Mouse (Mus musculus): ENCODE results near the gene Yipf3.

Yipf3 gene

GRCm38 (mm10) chr17:46254106-46254505, 6.2 kb downstream of the Yipf3 start:
- DNase-seq (ENCODE audit: extremely low spot score, low read depth, low spot score): no peak

GRCm38 (mm10) chr17:46255147-46255546, 7.3 kb downstream of the Yipf3 start:
- DNase-seq (ENCODE audit: extremely low spot score, low read depth, low spot score): no peak

- no peak for DNase-seq (ENCODE audit: extremely low spot score, low read depth, low spot score)
Observed at GRCm38 (mm10) chr17:46258279-46259053, 10.6 kb downstream of the Yipf3 start.

DNA sequence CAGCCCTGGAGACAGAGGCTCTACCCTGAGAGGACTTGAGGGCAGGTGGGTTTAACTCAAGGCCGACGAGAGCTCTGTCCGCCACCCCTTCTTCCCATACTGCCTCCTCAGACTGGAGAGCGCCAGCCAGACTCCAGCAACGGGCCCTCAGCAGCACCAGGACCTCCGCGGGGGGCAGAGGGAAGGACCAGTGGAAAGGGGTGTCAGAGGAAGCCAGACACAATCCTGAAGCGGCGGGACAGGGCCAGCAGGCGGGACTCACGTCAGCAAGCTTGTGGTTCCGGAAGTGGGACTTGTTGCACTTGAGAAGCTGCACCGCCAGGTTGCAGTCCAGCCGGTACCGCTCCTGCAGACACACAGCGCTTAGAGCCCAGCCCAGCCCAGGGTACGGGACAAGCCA, 11.8 kb downstream of the Yipf3 start:
- no peak for DNase-seq (ENCODE audit: extremely low spot score, low read depth, low spot score)

- no peak for DNase-seq (ENCODE audit: extremely low spot score, low read depth, low spot score)
Observed at GRCm38 (mm10) chr17:46262201-46262694, 14.4 kb downstream of the Yipf3 start.

- no peak for DNase-seq (ENCODE audit: extremely low spot score, low read depth, low spot score)
Observed at GRCm38 (mm10) chr17:46265502-46265901, 17.6 kb downstream of the Yipf3 start.

GRCm38 (mm10) chr17:46265918-46266618, 18.2 kb downstream of the Yipf3 start:
- no peak for DNase-seq (ENCODE audit: extremely low spot score, low read depth, low spot score)

DNA sequence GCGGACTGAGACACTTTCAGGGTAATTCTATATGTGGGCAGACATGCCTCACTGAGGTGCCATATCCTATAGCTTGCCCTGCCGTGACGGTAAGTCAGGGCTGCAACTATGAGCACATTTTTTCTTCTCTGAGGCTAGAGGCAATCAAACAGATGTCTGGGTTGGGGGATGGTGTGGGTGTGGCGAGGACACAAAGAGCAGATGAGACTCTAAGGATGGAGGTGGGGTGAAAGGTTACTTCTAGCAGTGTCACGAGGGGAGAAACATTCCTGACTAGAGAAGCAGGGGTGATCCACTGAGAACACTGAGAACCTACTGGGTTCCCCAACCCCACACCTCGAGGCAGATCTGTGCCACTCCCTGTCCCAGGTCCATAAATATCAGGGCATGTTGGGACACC, 19.1 kb downstream of the Yipf3 start:
- no peak for DNase-seq (ENCODE audit: extremely low spot score, low read depth, low spot score)

- no peak for DNase-seq (ENCODE audit: extremely low spot score, low read depth, low spot score)
Observed at GRCm38 (mm10) chr17:46267511-46267910, 19.6 kb downstream of the Yipf3 start.

- no peak for DNase-seq (ENCODE audit: extremely low spot score, low read depth, low spot score)
Observed at GRCm38 (mm10) chr17:46268026-46268720, 20.3 kb downstream of the Yipf3 start.

GRCm38 (mm10) chr17:46269771-46270534, 22.1 kb downstream of the Yipf3 start:
- no peak for DNase-seq (ENCODE audit: extremely low spot score, low read depth, low spot score)

DNA sequence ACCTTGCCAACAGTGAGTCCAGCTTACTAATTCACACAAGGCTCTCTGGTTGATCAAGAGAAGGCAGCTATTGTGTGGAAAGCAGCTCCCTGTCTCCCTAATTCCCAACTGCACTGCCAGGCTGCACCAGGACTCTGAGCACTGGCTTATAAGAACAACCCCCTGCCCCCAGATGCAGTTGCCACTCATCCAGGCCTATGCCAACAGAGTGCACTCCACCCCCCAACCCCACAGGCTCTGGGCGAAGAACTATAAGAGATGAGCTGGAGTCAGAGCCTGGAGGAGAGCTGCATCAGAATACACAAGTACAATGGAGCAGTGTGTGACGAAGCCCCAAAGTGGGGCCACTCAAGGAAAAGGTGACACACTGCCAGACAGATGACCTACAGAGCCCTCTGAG, 24.2 kb downstream of the Yipf3 start:
- no peak for DNase-seq (ENCODE audit: extremely low spot score, low read depth, low spot score)

DNA sequence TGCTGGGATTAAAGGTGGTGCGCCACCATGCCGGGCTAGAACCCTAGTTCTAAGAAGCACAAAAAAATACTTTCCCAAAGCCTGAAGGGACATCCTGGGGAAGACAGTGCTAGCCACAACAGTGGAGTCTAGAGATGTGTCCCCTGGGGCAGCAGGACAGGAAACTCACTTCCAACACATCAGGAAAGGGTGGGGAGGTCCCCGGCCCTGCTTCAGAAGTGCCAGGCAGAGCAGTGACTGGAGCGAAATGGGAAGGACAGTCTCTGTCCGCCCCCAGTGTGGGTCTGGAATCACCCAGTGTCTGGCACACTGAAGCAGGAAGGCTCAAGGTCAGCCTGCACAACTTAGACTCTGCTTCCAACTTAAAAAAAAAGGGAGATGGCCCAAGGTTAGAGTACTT, 24.8 kb downstream of the Yipf3 start:
- DNase-seq (ENCODE audit: extremely low spot score, low read depth, low spot score): no peak

DNA sequence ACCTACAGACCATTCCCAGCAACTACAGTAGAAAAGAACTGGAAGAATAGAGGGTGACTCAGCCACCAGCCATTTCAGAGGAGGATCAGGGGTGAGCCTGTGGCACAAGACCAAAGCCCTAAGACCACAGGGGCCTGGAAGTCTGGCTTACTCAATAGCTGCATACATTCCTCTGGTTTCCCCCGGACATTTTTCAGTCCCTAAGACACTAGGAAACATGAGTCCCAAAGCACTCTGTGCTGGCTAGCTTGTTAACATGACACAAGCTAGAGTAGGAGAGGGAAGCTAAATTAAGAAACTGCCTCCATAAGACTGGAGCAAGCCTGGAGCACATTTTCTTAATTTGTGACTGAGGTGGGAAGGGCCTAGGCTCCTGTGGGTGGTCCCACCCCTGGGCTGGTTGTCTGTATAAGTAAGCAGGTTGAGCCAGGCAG, 25.9 kb downstream of the Yipf3 start:
- no peak for DNase-seq (ENCODE audit: extremely low spot score, low read depth, low spot score)

GRCm38 (mm10) chr17:46274465-46274864, 26.6 kb downstream of the Yipf3 start:
- no peak for DNase-seq (ENCODE audit: extremely low spot score, low read depth, low spot score)

DNA sequence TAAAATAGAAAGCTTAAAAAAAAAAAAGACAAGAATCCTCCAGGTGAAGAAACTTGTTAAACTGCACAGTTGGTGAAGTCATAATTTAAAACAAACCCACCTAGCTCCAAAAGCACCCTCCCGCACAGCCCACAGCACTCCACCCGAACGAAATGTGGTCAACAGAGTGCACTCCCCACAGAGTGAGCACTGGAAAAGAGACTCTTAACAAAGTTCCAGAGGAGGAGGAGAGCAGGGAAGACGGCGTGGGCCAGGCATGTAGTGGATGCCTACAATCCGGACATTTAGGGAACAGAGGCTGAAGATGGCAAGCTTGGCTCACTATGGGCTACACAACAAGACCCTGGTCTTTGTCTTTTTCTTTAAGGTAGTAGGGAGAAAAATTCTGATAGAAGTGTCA, 27.2 kb downstream of the Yipf3 start:
- no peak for DNase-seq (ENCODE audit: extremely low spot score, low read depth, low spot score)

GRCm38 (mm10) chr17:46275506-46275905, 27.6 kb downstream of the Yipf3 start:
- DNase-seq (ENCODE audit: extremely low spot score, low read depth, low spot score): no peak

DNA sequence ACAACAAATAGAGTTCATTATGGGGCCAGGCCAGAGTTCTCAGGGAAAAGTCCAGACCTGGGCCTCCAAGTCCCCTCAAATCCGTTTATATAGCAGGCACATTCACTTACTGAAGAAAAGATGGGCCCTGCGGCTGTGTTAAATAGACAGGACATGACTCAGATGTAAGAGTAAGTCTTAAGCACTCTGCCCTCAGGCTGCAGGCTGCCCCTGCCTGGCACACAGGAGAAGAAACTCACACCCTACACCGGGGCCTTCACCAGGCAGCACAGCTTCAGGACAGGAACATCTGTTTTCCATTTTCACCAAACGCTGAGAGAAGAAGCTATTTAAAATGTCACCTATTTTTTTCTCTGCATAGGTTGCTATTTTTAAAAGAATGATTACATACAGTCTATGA, 29.7 kb downstream of the Yipf3 start:
- no peak for DNase-seq (ENCODE audit: extremely low spot score, low read depth, low spot score)

DNA sequence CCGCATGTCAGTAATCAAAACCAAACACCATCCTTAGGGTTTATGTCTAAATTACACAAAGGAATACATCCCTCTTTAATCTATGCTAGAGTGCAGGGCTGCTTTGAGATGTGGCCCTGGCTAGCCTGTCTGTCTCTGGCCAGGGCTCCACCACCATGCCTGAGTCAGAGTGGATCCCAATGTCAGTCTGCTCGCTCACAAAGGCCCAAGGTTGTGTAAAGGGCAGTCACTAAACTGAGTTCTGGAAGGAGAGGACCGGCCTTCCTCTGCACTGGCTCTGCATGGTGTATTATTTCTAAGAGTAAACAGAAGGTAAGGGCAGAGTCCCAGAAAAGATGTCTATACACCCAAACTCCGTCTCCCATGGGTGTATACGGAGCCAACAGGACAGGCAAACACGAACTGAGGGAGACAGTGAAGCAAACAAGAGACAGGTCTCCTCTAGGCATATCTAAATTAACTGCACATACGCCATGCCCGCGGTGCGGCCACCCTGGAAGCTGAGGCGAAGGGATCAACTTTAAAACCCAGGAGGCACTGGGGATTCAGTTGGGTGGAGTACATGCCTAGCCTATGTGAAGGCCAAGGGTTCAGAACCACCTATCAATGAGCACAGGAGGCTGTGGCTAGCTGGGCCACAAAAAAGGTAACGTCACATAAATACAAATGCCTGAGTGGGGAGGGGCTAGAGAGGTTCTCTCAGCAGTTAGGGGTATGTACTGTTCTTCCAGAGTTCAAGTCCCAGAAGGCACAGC, 30.3 kb downstream of the Yipf3 start:
- no peak for DNase-seq (ENCODE audit: extremely low spot score, low read depth, low spot score)

DNA sequence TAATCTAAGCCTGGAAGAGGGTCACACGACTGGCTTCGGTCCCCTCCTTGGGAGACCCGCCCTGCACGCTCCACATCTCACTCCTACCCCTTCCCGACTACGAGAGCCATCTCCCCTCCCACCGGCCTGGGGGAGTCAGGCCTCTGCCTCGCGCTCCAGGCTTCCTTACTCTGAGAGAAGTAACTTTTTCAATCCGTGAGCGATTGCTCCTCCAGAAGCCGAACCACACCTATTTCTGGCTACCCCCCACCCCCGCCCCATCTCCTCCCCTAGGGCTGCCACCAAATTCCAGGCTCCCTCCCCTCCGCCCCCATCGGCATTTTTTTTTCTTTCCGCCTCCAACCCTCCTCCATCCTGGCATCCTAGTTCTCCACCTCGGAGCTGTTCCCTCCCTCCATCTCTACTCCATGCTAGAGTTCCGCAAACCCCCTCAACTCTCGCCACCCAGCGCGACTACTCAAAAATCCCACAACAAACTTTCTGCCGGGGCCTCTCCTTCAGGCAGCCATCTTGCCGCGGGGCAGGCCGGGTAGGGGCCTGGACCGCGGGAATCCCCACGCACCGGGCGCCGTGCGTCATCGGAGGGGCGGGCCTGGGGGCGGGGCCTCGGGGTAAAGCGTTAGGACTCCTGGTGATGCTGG, 34.7 kb downstream of the Yipf3 start, which contains the start of gene Tjap1:
Tjap1 (minus strand) TSS at position 544 of the 641 bp plus-strand sequence.
- DNase-seq (ENCODE audit: extremely low spot score, low read depth, low spot score): peak; percentile 46

All from hindlimb bud, embryonic 11.5 days (tissue).